Mouse (Mus musculus): ENCODE measurements around the gene Samd10.
A peak's percentile ranks its signal among the peaks of the same experiment; 100 is the strongest.

The Samd10 gene

DNA sequence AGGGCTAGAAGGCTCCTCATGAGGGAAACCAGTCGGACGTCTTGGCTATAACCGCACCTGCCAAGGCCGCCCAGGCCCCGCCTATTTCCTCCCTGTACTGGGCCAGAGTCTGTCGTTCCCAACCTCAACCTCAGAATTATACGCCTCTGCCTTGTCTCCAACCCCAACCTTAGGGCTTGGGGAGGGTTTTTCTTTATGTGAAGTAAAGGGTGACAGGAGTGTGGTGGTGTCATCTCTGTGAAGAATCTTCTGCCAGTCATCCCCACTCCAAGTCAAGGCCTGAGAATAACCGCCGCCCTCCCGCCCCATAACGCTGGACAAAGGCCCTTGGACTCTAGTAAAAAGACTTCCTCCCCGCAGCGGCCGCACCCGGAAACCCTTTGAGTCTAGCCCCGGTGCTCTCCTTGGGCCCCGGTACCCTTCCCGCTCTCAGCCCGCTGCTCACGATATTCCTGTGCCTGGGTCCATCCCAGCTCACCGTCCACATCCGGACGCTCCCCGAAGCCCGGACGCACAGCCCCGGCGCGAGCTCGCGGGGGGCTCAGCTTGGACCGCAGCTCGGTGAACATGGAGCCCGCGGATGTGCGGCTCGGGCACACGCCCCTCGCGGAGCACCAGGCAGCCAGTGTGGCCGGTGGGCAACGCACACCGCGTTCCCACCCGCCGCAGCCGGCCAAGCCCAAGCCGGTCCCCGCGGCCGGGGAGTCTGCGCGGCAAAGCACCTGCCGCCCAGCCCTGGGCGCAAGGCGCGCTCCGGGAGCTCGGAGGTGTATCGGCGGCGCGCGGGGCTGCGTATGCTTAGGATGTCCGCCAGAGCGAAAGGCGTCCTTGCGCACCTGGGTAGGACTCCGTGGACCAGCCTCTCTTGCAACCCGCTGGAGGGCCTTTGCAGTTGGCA, at the start of gene Samd10:
Gene Samd10 (minus strand): TSS at position 759 of the 898 bp plus-strand sequence.
- DNase-seq = peak; percentile 87 to 88

DNA sequence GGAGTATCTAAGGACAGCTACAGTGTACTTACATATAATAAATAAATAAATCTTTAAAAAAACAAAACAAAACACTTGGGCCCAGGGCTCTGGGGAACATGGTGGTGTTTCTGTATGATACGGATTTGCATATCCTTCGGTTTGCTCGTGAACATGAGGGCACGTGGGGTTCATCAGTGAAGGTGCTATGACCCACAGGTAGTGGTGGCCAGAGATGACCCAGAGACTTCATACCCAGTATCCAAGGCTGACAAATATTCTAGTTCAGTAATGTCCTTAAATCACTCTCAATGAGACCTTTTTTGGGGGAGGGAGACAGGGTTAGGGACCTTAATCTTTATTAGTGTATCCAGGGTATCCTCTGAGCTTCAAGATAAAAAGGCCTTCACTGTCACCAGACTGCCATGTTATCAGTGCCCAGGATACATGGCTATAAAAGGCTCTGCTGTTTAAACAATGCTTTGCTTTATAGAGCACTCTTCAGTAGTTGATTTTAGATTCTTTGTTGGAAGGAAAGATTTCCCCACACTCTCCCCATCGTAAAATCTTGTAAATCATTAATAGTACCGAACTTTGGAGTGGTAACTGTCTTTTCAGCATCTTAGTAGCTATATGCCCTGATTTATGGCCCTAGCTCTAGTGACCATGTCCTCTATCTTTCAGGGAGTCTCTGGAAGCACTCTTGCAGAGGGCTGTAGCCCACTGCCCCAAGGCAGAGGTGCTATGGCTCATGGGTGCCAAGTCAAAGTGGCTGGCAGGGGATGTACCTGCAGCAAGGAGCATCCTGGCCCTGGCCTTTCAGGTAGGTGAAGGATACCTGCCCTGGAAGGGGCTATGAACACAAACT, 47.8 kb upstream of the Samd10 start:
- no peak for DNase-seq

DNA sequence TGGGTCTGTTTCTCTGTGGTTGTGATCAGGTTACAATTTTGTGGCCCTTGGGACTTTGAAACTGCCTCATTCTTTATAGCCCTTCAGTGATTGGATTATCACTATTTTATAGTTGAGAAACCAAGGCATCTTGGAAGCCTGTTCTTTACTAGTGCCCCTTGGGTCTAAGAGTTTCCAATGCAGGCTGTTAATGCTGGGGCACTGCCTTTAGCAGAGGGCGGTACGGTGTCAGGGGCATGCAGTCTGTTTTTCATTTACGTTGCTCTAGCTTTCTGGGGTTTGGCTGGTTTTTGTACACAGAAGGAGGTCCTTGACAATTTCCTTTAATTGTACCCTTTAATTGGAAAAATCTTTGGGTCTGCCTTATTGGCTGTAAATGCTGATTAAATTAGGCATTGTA, 46.7 kb upstream of the Samd10 start:
- DNase-seq = no peak

DNA sequence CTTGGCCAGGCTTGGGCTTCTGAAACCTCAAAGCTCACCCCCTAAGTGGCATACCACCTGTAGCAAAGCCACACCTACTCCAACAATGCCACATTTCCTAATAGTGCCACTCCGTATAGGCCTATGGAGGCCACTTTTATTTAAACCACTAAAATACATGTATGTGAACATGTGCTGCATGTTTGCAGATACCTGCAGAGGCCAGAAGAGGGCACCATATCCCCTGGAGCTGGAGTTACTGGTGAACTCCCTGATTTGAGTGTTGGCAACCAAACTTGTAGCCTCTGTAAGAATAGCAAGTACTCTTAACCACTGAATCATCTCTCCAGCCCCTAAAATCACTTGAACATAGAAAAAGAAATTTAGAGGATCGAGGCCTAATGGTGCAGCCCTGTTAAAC, 45.3 kb upstream of the Samd10 start:
- peak; percentile 31 to 60 for DNase-seq

DNA sequence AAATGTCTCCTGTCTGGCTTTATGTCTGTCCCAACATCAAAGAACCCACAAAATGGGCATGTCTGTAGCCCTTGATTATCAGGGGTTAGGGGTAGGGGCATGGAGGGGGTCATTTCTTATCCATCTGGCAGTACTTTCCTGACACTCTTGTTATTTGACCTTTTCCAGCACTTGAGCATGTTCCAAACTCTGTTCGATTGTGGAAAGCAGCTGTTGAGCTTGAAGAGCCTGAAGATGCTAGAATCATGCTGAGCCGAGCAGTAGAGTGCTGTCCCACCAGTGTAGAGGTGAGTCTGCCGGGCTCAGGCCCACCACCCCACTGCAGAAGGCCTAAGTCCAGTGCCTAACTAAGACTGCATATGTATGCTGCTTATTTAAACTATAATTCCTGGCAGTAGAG, 36.9 kb upstream of the Samd10 start:
- no peak for DNase-seq

- DNase-seq = peak; percentile 49 to 71
Observed at GRCm38 (mm10) chr2:181632624-181633023, 33.6 kb upstream of the Samd10 start.

DNA sequence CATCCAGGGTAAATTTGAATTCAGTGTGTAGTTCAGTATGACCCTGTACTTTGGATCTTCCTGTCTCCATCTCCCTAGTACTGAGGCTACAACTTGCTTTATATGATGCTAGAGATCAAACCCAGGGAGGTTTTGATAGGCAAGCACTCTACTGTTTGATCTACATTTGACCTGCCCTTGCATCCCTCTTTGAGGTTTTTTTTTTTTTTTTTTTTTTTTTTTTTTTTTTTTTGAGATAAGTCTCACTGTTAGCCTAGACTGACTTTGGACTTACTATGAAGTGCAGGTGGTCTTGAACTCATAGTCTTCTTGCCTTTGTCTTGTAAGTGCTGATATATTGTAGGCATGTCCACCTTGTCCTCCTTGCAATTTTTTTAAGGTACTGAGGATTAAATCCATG, 29.5 kb upstream of the Samd10 start:
- no peak for DNase-seq

DNA sequence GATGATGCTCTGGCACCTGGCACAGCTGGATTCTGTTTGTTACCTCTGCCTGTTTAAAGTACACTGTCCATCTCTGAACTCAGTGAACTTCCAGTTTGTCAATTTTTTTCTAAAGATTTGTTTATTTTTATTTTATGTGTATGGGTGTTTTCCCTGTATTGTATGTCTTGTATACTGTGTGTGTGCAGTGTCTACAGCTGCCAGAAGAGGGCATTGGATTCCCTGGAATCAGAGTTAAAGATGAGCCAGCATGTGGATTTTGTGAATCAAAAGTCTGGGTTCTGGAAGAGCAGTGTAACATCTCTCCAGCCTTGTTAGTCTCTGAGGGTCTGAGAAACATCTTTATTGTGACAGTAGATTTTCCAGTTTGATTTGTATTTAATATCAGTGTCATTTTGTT, 24.4 kb upstream of the Samd10 start:
- peak in 1 of 2 experiments; percentile 53 for DNase-seq

- DNase-seq = no peak
Observed at GRCm38 (mm10) chr2:181618761-181619495, 19.9 kb upstream of the Samd10 start.

- DNase-seq = no peak
Observed at GRCm38 (mm10) chr2:181602367-181602766, 3.4 kb upstream of the Samd10 start.

GRCm38 (mm10) chr2:181601751-181602145, 2.7 kb upstream of the Samd10 start:
- DNase-seq = no peak

- peak; percentile 97 to 98 for DNase-seq
Observed at GRCm38 (mm10) chr2:181600828-181601750, 2.1 kb upstream of the Samd10 start.

DNA sequence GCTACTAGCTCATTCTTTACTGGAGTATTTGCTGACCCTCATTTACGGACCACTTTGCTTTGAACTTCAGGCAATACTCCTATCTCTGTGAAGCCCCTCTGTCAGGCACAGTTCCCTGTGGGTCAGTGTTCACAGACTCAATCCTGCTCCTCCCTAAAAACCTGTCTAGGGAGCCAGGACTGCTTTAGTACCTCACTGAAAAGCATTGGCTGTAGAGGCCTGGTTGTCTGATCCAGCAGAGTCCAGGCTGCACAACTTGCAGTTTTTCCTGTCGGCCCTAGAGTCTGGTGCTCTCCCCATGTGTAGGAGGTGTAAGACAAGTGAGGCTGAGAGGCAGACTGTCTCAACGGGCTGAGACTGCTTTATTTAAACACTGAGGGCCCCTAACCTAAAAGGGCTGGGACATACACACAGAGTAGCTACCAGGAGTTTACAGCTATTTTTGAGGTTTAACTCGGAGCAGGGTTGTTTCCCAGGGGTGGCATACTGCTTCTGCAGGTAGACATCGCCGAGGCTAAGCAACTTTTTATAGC, 1.3 kb upstream of the Samd10 start:
- DNase-seq = no peak

GRCm38 (mm10) chr2:181597378-181598061, 1.5 kb downstream of the Samd10 start:
- DNase-seq = peak; percentile 21 to 35

DNA sequence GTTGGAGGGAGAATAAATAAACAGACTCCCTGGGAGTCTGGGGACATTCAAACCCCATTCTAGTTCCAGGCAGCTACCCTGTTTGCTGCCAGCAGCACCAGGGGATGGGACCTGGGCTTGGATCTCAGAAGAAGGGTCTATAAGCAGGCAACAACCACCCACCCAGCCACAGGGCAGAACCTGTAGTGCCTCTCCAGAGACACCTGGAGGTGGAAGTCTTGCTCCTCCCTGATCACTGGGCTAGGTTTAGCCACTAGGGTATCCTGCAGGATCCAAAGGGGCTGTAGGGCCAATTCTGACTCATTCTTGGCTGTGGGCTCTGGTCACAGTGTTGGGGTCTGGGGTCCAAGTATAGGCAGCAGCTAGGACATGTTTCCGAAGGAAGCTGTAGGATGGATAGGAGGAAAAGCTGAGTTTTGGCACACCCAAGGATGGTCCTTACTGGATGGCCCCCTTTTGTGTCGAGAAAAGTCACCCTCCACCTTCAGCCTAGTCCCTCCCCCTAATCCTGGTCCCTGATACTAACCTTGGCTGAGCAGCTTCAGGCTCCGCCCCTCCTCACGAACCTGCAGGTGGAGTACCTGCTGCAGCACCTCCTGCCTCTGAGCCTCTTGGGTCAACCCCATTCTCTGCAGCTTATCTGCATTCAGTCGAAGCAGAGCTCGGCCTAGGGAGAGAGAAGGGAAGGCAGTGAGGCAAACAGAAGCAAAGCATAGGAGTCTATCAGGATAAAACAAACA, 2.6 kb downstream of the Samd10 start:
- DNase-seq = peak; percentile 18 to 25

- DNase-seq = peak; percentile 62 to 81
Observed at GRCm38 (mm10) chr2:181594946-181595696, 3.9 kb downstream of the Samd10 start.

GRCm38 (mm10) chr2:181593937-181594336, 5.1 kb downstream of the Samd10 start:
- no peak for DNase-seq

DNA sequence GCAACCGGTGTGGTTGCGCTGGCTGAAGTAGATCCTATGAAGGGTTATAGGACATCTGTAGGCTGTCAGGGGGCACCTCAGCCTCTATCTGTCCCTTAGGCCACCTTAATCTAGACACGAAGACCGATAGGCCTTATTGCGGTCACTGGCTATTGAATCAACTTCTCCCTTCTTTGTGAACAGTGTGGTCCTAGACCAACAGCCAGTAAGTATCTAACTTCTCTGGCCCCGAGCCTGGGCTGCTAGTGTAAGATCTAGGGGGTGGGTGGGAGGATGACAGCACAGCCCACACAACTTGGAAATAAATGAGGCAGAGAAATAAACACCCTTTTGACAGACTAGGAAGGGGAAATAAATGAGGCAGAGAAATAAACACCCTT, 6.0 kb downstream of the Samd10 start:
- no peak for DNase-seq

Data from cerebellum, postnatal 25 days (tissue).